Mouse (Mus musculus): ENCODE measurements around the gene Dedd. TPM values are rescaled to one million over a fixed set of nuclear protein-coding genes. Genes with fewer than 3 reads are reported as not detected.
"Not testable (repeated sequence)": the region's sequence is repeated elsewhere in the genome, so short reads cannot be mapped to it uniquely, and the experiment has no call there.

Dedd gene
- polyA plus RNA-seq, 1 experiment = 56.4 TPM

DNA sequence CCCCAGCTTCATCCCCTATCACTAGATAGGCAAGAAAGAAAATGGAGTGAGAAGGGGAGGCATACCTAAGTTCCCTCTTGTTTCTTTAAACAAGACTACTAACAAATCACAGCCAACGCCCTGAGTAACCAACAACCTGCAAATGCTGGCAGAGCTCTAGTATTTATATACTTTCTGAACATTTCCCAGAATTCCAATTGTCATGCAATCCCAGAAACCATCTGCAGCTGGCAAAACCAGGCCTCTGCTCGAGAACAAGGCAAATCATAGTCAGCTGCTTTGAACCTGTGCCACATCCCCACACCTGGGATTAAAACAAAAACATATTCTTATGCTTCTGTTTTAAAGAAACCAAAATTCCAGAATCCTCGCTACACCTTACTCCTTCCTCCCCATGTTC lies 35.6 kb upstream of the Dedd start:
- Histone ChIP-seq H3K27me3 (ENCODE audit: control insufficient read depth, insufficient read depth, low read length) (no peaks in the 10 kb centered on the region), H3K4me1 (ENCODE audit: control insufficient read depth, insufficient read depth, low read length) (no peaks in the 10 kb centered on the region), H3K27ac (ENCODE audit: insufficient read depth, low read length) (no peak overlapping the region), H3K4me3 (replicated peaks; ENCODE audit: insufficient read depth, low read depth, low read length) (no peak overlapping the region)
- no peak for DNase-seq
- TF ChIP-seq CTCF (IDR thresholded peaks at IDR 0.05; ENCODE audit: borderline replicate concordance, insufficient read depth, low read depth, low read length) = no peak
- WGBS = 58% methylated on average over 3 of the region's 3 CpGs

DNA sequence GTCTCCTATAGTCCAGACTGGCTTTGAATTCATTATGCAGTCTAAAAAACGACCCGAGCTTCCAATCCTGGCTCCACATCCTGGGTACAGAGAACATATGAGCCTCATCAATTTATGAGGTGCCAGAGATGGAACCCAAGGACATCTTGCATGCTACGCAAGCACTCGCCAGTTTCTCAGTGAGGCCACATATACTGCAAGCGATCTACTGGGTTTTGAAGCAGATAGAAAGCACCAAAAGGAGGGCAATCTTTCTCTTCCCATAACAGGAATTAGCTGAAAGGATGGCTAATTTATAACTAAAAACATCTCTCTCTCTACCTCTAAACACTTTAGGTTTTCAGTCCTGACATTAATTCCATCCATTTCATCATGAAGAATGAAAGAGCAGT lies 35.0 kb upstream of the Dedd start:
- peak overlapping the region; percentile 97; the same call in 1 of the 2 replicates for H3K27ac ChIP-seq (ENCODE audit: insufficient read depth, low read length)
- no peaks in the 10 kb centered on the region for H3K27me3 ChIP-seq (ENCODE audit: control insufficient read depth, insufficient read depth, low read length)
- DNase-seq = no peak
- no peaks in the 10 kb centered on the region for H3K4me1 ChIP-seq (ENCODE audit: control insufficient read depth, insufficient read depth, low read length)
- 18% methylated on average over 5 of the region's 5 CpGs for WGBS
- peak overlapping the region; percentile 94 for H3K4me3 ChIP-seq (replicated peaks; ENCODE audit: insufficient read depth, low read depth, low read length)
- no peak for TF ChIP-seq CTCF (IDR thresholded peaks at IDR 0.05; ENCODE audit: borderline replicate concordance, insufficient read depth, low read depth, low read length)
- TF ChIP-seq POLR2A (IDR thresholded peaks at IDR 0.05; ENCODE audit: borderline replicate concordance, insufficient read depth, low read length) = no peak

DNA sequence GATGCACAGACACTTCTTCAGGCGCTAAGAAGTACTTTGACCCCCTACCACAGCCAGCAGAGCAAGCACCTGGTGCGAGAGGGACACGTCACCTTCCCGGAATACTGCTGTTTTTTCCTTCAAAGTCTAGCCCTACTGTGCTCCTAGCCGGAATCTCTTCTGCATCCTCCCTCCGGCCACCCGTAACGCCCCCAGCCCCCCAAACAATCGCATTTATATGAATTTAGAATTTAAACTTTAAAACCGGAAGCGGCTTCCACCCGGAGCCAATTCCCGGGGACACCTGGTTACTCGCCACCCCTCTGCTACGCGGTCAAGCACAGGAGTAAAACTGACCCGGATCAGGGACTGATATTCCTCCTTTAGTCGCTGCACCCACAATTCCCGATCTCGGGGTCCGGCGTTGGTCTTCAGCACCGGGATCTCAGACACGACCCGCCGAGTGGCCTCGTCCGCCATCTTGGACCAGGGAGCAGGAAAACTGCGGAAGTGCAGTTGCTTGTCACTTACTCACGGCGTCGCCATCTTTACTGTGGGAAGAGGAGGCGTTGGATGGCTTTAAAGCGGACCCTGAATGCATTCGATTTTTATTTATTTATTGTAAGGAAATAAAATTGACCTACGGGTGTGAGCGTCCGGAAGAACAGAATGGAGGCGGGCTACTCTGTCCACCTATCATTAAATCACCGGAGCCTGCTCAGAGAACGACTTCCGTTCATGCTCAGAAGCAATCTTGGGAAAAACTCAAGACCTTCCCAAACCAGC lies 34.5 kb upstream of the Dedd start, which contains the start of gene Ufc1:
Gene Ufc1, minus strand, starts transcription at position 727 of the 765 bp plus-strand sequence.
- Histone ChIP-seq H3K4me3 (replicated peaks; ENCODE audit: insufficient read depth, low read depth, low read length) (peak within 1 kb of the TSS; percentile 94), H3K4me1 (ENCODE audit: control insufficient read depth, insufficient read depth, low read length) (no peaks in the 10 kb centered on the region), H3K27ac (ENCODE audit: insufficient read depth, low read length) (peak within 1 kb of the TSS; percentile 97), H3K27me3 (ENCODE audit: control insufficient read depth, insufficient read depth, low read length) (no peaks in the 10 kb centered on the region)
- peak; percentile 91 to 92 for DNase-seq
- TF ChIP-seq POLR2A (IDR thresholded peaks at IDR 0.05; ENCODE audit: borderline replicate concordance, insufficient read depth, low read length) (peak; percentile 33; the same call in 1 of the 2 replicates), CTCF (IDR thresholded peaks at IDR 0.05; ENCODE audit: borderline replicate concordance, insufficient read depth, low read depth, low read length) (no peak; the same call in 1 of the 2 replicates)
- WGBS = under 1% methylated on average over 42 of the region's 42 CpGs

DNA sequence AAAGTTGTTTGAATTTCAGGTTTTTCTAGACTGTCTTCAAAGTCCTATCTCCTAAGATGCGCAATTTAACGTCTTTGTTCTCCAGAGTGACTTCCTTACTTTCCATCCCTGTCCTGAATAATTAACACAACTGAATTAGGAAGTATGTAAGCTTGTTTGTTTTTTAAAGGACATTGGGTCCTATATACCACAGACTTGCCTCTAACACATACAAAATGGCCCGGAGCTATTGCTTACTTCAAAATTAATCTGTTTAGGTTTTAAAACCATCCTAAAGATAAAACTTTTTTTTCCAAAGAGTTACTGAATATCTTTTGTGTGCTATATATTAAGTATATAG lies 33.9 kb upstream of the Dedd start:
- WGBS = 11% methylated on average over 3 of the region's 3 CpGs
- DNase-seq = no peak
- TF ChIP-seq CTCF (IDR thresholded peaks at IDR 0.05; ENCODE audit: borderline replicate concordance, insufficient read depth, low read depth, low read length) (no peak), POLR2A (IDR thresholded peaks at IDR 0.05; ENCODE audit: borderline replicate concordance, insufficient read depth, low read length) (no peak)
- H3K4me1 ChIP-seq (ENCODE audit: control insufficient read depth, insufficient read depth, low read length) = no peaks in the 10 kb centered on the region
- peak overlapping the region; percentile 97; the same call in 1 of the 2 replicates for H3K27ac ChIP-seq (ENCODE audit: insufficient read depth, low read length)
- H3K27me3 ChIP-seq (ENCODE audit: control insufficient read depth, insufficient read depth, low read length) = no peaks in the 10 kb centered on the region
- H3K4me3 ChIP-seq (replicated peaks; ENCODE audit: insufficient read depth, low read depth, low read length) = peak overlapping the region; percentile 94

DNA sequence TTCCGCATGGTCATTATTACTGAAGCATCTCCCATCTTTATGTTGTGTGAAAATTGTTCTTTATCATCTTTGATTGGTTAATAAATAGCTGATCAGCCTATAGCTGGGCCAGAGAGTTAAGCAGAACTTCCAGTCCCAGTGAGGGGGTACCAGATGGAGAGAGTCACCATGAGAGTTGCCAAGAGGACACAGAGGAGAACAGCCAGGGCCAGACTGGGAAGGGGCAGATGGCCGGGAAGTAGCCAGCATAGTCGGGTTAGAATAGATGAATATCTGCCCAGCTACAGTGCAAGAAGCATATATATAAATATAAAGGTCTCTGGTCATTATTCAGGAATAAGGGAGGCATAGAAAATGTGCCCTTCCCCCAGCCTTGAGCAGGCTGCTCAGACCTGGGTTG lies 30.7 kb upstream of the Dedd start:
- TF ChIP-seq CTCF (IDR thresholded peaks at IDR 0.05; ENCODE audit: borderline replicate concordance, insufficient read depth, low read depth, low read length) = no peak
- TF ChIP-seq POLR2A (IDR thresholded peaks at IDR 0.05; ENCODE audit: borderline replicate concordance, insufficient read depth, low read length) = no peak
- peak; percentile 27 to 66 for DNase-seq
- Histone ChIP-seq H3K4me1 (ENCODE audit: control insufficient read depth, insufficient read depth, low read length) (no peaks in the 10 kb centered on the region), H3K27ac (ENCODE audit: insufficient read depth, low read length) (no peak overlapping the region), H3K27me3 (ENCODE audit: control insufficient read depth, insufficient read depth, low read length) (no peaks in the 10 kb centered on the region), H3K4me3 (replicated peaks; ENCODE audit: insufficient read depth, low read depth, low read length) (no peak overlapping the region)
- WGBS = 32% methylated on average over 3 of the region's 3 CpGs

DNA sequence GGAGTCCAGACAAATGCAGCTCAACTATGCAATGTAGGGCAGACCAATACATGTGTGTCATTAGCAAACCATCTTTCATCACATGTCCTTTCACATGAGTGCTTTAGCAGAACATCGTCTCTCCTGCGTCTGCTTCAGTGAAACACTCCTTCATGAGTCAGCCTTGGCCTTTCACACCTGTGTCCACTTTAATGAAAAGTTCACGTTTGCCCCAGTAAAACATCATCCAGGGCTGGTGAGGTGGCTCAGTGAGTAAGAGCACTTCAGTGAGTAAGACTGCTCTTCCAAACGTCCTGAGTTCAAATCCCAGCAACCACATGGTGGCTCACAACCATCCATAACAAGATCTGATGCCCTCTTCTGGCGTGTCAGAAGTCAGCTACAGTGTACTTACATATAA lies 22.8 kb upstream of the Dedd start:
- DNase-seq; H3K27ac ChIP-seq (ENCODE audit: insufficient read depth, low read length); H3K4me1 ChIP-seq (ENCODE audit: control insufficient read depth, insufficient read depth, low read length); H3K4me3 ChIP-seq (replicated peaks; ENCODE audit: insufficient read depth, low read depth, low read length); H3K27me3 ChIP-seq (ENCODE audit: control insufficient read depth, insufficient read depth, low read length): not testable (repeated sequence)
- 61% methylated on average over 5 of the region's 5 CpGs for WGBS

DNA sequence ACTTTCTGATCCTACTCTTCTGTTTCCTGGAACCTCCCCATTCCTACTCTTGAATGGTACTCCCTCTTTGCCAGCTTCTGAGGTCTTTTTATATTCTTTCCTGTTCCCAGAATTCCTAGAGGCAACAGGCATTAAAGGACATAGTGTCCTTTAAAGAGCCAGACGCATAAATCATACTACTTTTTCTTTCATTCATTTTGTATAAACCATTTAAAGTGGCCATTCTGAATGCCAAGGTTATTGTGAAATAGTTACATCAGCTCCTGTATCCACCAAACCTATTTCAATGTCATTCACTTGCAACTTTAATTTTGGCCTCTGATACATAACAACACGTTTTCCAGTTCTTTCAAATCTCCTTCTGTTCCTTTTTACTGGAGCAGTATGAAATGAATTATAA lies 19.6 kb upstream of the Dedd start:
- Histone ChIP-seq H3K4me3 (replicated peaks; ENCODE audit: insufficient read depth, low read depth, low read length) (no peak overlapping the region), H3K27ac (ENCODE audit: insufficient read depth, low read length) (no peak overlapping the region), H3K4me1 (ENCODE audit: control insufficient read depth, insufficient read depth, low read length) (no peaks in the 10 kb centered on the region), H3K27me3 (ENCODE audit: control insufficient read depth, insufficient read depth, low read length) (no peaks in the 10 kb centered on the region)
- DNase-seq = no peak
- WGBS = 58% methylated on average over 2 of the region's 2 CpGs
- no peak for TF ChIP-seq POLR2A (IDR thresholded peaks at IDR 0.05; ENCODE audit: borderline replicate concordance, insufficient read depth, low read length)
- TF ChIP-seq CTCF (IDR thresholded peaks at IDR 0.05; ENCODE audit: borderline replicate concordance, insufficient read depth, low read depth, low read length) = no peak

DNA sequence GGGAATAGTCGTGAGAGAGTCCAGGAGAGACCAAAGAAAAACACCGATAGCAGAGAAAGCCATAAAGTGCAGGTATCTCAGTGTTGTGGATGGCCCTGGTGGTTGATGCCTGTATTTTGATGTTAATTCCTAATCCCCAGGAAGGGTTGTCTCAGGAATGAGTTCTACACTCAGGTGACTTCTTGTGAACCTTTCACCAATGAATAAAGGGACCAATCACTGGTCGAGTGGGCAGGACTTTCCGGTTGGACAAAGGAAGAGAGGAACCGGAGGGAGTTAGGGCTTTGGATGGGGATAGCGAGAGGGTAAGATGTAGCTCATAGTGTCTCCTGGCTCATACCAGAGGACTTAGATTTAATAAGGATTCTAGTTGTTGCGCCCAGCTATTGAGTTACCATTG lies 9.2 kb upstream of the Dedd start:
- no peak overlapping the region for H3K27ac ChIP-seq (ENCODE audit: insufficient read depth, low read length)
- H3K4me3 ChIP-seq (replicated peaks; ENCODE audit: insufficient read depth, low read depth, low read length) = peak overlapping the region; percentile 55
- DNase-seq = peak in 1 of 2 experiments; percentile 48
- H3K27me3 ChIP-seq (ENCODE audit: control insufficient read depth, insufficient read depth, low read length) = no peaks in the 10 kb centered on the region
- whole genome bisulfite sequencing = 18% methylated on average over 7 of the region's 7 CpGs
- H3K4me1 ChIP-seq (ENCODE audit: control insufficient read depth, insufficient read depth, low read length) = peaks cover 3% of the 10 kb centered on the region; the same call in 1 of the 2 replicates
- TF ChIP-seq POLR2A (IDR thresholded peaks at IDR 0.05; ENCODE audit: borderline replicate concordance, insufficient read depth, low read length) (peak; percentile 22; the same call in 1 of the 2 replicates), CTCF (IDR thresholded peaks at IDR 0.05; ENCODE audit: borderline replicate concordance, insufficient read depth, low read depth, low read length) (no peak)

Measured in cerebellum, adult 2 months (tissue).